Mouse (Mus musculus) stomach, embryonic 15.5 days (tissue): ENCODE data around the gene Vmn2r88. TPM values are rescaled to one million over a fixed set of nuclear protein-coding genes. Genes with fewer than 3 reads are reported as not detected.
"Not testable (repeated sequence)": the region's sequence is repeated elsewhere in the genome, so short reads cannot be mapped to it uniquely, and the experiment has no call there.

Experiments used
- ATAC-seq: fragments of 200-750 bp; cut with Nextera tagmentation; 2 replicates; pipeline ENCODE4 v1.8.0; 2017; ENCODE audit warnings: low read depth, moderate number of reproducible peaks, moderate TSS enrichment; ENCODE audit not compliant: insufficient read depth, low FRiP score
- H3K27ac ChIP-seq: fragments of 300-500 bp; sonication (generic); 2 replicates; pipeline ENCODE4 v1.5.1; 2015; ENCODE audit warnings: mild to moderate bottlenecking, inconsistent platforms
- H3K27me3 ChIP-seq: fragments of 300-500 bp; sonication (generic); replicated peaks from 2 replicates; pipeline ENCODE4 v1.6.1; 2015; ENCODE audit warnings: inconsistent platforms
- H3K36me3 ChIP-seq: fragments of 300-500 bp; sonication (generic); 2 replicates; pipeline ENCODE4 v1.6.1; 2015; ENCODE audit warnings: inconsistent platforms
- H3K4me1 ChIP-seq: fragments of 300-500 bp; sonication (generic); 2 replicates; pipeline ENCODE4 v1.6.1; 2015; ENCODE audit warnings: inconsistent platforms
- H3K4me2 ChIP-seq: fragments of 300-500 bp; sonication (generic); 2 replicates; pipeline ENCODE4 v1.6.1; 2015; ENCODE audit warnings: mild to moderate bottlenecking, inconsistent platforms
- H3K4me3 ChIP-seq: fragments of 300-500 bp; sonication (generic); replicated peaks from 2 replicates; pipeline ENCODE4 v1.5.1; 2015; ENCODE audit warnings: inconsistent platforms
- H3K9ac ChIP-seq: fragments of 300-500 bp; sonication (generic); 2 replicates; pipeline ENCODE4 v1.6.1; 2015; ENCODE audit warnings: inconsistent platforms
- H3K9me3 ChIP-seq: fragments of 300-500 bp; sonication (generic); 2 replicates; pipeline ENCODE4 v1.6.1; 2016; ENCODE audit warnings: inconsistent platforms
- WGBS: fragments of 180-500 bp; shearing (Covaris S2); methylation state at CpG from one replicate; pipeline ENCODE4 v1.1.7; 2015; 5-methylcytosine and 5-hydroxymethylcytosine counted together
- polyA plus RNA-seq: library from polyadenylated mRNA; unstranded; fragments of >200 nt; fragmentation: Nextera tagmentation; extraction: Ambion mirVana; gene quantifications from 2 replicates; pipeline ENCODE4 v1.2.1, GENCODE M21; 2015

Gene Vmn2r88
- not detected in 2 replicates for polyA plus RNA-seq

DNA sequence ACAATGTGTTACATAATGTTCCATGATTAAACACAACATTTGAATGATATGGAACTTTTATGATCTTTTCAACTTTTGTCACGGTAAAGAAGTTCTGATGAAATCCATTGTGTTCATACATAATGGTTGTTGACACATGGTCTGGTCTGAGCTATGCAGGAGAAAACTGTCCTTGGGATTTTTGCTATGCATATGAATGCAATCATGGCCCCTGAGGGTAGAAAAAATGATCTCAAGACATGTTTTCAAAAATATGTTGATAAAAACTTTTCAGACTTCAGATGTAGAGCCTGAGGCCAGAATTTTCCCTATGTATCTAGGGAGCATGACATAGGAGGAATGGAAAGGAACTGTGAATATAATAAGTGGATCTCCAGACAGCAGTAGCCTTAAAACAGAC is at the start of gene Vmn2r88:
TSS of gene Vmn2r88 (plus strand) at position 301 of the 400 bp plus-strand sequence.
- no peak within 1 kb of the TSS for H3K9ac ChIP-seq
- no peaks in the 10 kb centered on the region for H3K27me3 ChIP-seq
- H3K4me3 ChIP-seq, result no peak within 1 kb of the TSS
- 55% methylated on average over 1 of the region's 1 CpGs for WGBS
- H3K27ac ChIP-seq, result no peak within 1 kb of the TSS
- H3K4me1 ChIP-seq, result no peaks in the 10 kb centered on the region
- no peaks in the 10 kb centered on the region for H3K9me3 ChIP-seq
- no peak within 1 kb of the TSS for H3K4me2 ChIP-seq
- H3K36me3 ChIP-seq, result no peaks in the 10 kb centered on the region
- no peak for ATAC-seq

DNA sequence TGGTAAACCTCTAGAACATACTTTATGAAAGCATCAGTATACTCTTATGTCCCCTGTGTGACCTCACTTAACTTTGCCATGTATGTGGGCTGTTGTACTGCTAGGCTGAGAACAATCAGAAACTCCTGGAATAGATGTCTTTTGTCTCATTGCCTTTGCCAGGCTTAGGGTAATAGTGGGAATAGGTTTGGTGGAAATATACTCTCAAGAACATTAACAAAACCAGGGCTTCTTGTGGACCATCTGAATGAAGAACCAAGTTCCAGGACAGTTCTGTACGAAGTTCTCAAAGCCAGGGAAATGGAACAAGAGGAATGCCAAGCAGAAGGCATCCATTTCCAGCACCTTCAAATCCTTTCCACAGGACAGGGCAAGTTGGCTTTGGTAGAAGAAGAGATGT is 49.2 kb upstream of the Vmn2r88 start, which contains the start of gene Gm7247:
TSS of gene Gm7247 (plus strand) at position 301 of the 400 bp plus-strand sequence.
- no peak within 1 kb of the TSS for H3K9ac ChIP-seq
- no peak within 1 kb of the TSS for H3K4me2 ChIP-seq
- ATAC-seq, result no peak
- 79% methylated on average over 1 of the region's 1 CpGs for WGBS
- no peaks in the 10 kb centered on the region for H3K36me3 ChIP-seq
- no peak within 1 kb of the TSS for H3K4me3 ChIP-seq
- no peaks in the 10 kb centered on the region for H3K27me3 ChIP-seq
- H3K9me3 ChIP-seq, result no peaks in the 10 kb centered on the region
- no peaks in the 10 kb centered on the region for H3K4me1 ChIP-seq
- no peak within 1 kb of the TSS for H3K27ac ChIP-seq

DNA sequence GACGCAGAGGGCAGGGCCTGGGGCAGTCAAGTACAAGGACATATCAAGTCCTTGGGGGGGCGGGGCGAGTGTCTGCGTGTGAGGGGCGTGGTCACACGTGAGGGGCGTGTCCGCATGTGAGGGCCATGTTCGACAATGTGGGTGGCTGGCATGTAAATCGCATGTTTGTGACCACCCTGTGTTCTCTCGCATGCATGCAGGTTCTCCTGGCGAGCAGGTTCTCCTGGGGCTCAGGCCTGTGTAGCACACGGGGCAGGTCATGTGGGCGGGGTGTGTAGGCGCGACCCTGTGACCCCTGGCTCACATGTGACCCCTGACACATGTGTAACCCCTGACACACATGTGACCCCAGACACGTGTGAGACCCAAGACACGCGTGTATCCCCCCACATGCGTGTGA is 27.8 kb upstream of the Vmn2r88 start:
- H3K4me1 ChIP-seq, result no peaks in the 10 kb centered on the region
- ATAC-seq, result no peak
- H3K9ac ChIP-seq, result no peak overlapping the region
- no peaks in the 10 kb centered on the region for H3K36me3 ChIP-seq
- H3K27me3 ChIP-seq, result no peaks in the 10 kb centered on the region
- H3K27ac ChIP-seq, result no peak overlapping the region
- 88% methylated on average over 20 of the region's 20 CpGs for WGBS
- no peaks in the 10 kb centered on the region for H3K9me3 ChIP-seq
- H3K4me3 ChIP-seq, result no peak overlapping the region
- H3K4me2 ChIP-seq, result no peak overlapping the region

DNA sequence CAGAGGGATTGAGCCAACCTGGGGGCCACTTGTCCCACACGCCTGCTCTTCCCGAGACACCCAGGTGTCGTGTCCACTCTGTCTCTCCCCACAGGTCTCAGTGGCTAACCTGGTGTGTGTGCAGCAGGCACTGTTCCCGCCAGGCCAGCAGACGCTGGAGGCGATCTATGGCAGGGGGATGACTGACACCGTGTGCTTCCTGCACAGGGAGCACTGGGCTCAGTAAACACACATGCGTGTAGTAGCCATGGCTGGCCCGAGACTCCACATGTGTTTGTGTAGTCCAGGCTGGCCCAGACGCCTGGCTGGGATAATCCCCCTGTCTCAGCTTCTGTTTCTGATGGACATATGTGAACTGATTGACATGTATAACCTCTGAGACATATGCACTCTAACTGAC is 26.3 kb upstream of the Vmn2r88 start:
- H3K4me3 ChIP-seq, result no peak overlapping the region
- WGBS, result 93% methylated on average over 10 of the region's 10 CpGs
- H3K9me3 ChIP-seq, result no peaks in the 10 kb centered on the region
- H3K27ac ChIP-seq, result no peak overlapping the region
- no peak for ATAC-seq
- H3K4me1 ChIP-seq, result no peaks in the 10 kb centered on the region
- no peak overlapping the region for H3K9ac ChIP-seq
- no peak overlapping the region for H3K4me2 ChIP-seq
- no peaks in the 10 kb centered on the region for H3K27me3 ChIP-seq
- no peaks in the 10 kb centered on the region for H3K36me3 ChIP-seq

DNA sequence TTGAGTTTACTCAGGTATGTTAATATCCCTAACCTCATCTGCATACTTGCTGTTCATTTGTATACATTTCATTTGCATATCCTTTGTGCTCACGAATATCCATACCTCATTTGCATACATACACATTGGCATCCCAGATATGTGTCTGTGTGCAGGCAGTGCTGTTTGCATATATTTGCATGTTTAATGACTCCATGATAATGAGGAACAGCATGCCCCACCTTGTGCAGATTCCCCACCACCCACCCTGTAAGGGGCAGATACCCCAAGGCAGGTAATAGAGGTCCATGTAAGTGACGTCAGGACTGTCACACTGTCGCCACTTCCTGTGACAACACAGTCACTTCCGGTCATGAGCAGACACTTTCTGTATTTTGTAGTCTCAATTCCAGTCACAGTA is 24.9 kb upstream of the Vmn2r88 start:
- ATAC-seq, result no peak; the same call in 1 of the 2 replicates
- no peak overlapping the region for H3K4me3 ChIP-seq
- 91% methylated on average over 4 of the region's 4 CpGs for WGBS
- H3K9ac ChIP-seq, result no peak overlapping the region
- H3K36me3 ChIP-seq, result no peaks in the 10 kb centered on the region
- H3K27me3 ChIP-seq, result no peaks in the 10 kb centered on the region
- H3K9me3 ChIP-seq, result no peaks in the 10 kb centered on the region
- H3K4me2 ChIP-seq, result no peak overlapping the region
- no peaks in the 10 kb centered on the region for H3K4me1 ChIP-seq
- no peak overlapping the region for H3K27ac ChIP-seq

DNA sequence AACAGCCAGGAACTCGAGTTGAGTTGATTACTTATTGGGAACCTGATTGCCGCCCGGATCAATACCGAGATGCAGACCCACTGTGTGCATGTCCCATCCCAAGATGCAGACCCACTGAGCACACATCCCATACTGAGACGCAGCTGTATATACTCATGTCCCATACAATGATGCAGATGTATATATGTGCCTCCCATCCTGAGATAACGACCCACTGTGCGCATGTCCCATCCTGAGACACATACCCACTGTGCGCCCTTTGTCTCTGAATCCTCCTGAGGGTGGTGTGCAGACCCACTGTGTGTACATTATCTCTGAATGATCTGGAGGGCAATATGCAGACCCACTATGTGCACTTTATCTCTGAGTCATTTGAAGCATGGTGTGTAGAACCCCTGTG is 22.9 kb upstream of the Vmn2r88 start:
- WGBS, result 97% methylated on average over 8 of the region's 8 CpGs
- no peak for ATAC-seq

DNA sequence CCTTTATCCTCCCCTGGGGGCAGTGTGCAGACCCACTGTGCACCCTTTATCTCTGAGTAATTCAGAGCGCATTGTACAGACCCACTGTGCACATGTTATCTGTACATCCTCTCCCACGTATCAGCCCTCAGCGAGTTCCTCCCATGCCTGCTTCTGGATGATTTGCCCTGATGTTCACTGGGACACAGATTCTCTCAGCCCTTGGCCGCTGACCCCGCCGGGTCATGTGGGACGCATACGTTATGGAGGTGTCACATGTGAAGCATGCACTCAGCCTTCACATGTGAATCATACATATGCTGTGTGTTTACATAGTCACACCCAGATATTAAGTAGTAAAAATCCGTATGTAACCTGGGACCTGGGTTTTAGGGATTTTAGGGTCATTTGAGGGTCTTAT is 22.4 kb upstream of the Vmn2r88 start:
- no peak for ATAC-seq
- no peaks in the 10 kb centered on the region for H3K36me3 ChIP-seq
- no peak overlapping the region for H3K4me2 ChIP-seq
- H3K27ac ChIP-seq, result no peak overlapping the region
- H3K9ac ChIP-seq, result no peak overlapping the region
- no peaks in the 10 kb centered on the region for H3K9me3 ChIP-seq
- H3K27me3 ChIP-seq, result no peaks in the 10 kb centered on the region
- no peak overlapping the region for H3K4me3 ChIP-seq
- WGBS, result 90% methylated on average over 9 of the region's 9 CpGs
- H3K4me1 ChIP-seq, result no peaks in the 10 kb centered on the region

More for the DNA sequence above, 22.9 kb upstream of the Vmn2r88 start:
- H3K4me1 ChIP-seq, result no peaks in the 10 kb centered on the region
- H3K27ac ChIP-seq, result no peak overlapping the region
- H3K9ac ChIP-seq, result no peak overlapping the region
- H3K4me2 ChIP-seq, result no peak overlapping the region
- H3K4me3 ChIP-seq, result no peak overlapping the region
- H3K27me3 ChIP-seq, result no peaks in the 10 kb centered on the region
- H3K36me3 ChIP-seq, result no peaks in the 10 kb centered on the region
- no peaks in the 10 kb centered on the region for H3K9me3 ChIP-seq

DNA sequence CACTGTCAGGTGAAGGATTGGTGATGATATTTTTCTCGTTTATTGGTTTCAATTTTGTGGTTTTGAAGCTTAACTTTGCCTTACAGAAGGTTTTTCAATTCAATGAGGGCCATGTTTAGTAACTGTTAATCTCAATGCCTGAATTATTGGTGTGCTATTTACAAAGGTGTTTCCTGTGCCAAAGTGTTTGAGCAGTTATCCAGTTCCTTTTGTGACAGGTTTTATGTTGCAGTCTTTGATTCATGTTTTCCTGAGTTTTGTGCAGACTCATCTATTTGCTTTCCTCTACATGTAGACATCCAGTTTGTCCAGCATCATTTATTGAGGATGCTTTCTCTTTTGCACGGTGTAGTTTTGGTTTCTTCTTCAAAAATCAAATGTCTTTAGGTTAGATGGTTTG is 13.3 kb downstream of the Vmn2r88 start:
- WGBS, result 55% methylated on average over 2 of the region's 2 CpGs
- Histone ChIP-seq H3K9me3 (no peaks in the 10 kb centered on the region), H3K27me3 (no peaks in the 10 kb centered on the region), H3K4me1 (no peaks in the 10 kb centered on the region), H3K9ac (no peak overlapping the region), H3K36me3 (no peaks in the 10 kb centered on the region), H3K27ac (no peak overlapping the region), H3K4me2 (no peak overlapping the region), H3K4me3 (no peak overlapping the region)
- no peak for ATAC-seq

DNA sequence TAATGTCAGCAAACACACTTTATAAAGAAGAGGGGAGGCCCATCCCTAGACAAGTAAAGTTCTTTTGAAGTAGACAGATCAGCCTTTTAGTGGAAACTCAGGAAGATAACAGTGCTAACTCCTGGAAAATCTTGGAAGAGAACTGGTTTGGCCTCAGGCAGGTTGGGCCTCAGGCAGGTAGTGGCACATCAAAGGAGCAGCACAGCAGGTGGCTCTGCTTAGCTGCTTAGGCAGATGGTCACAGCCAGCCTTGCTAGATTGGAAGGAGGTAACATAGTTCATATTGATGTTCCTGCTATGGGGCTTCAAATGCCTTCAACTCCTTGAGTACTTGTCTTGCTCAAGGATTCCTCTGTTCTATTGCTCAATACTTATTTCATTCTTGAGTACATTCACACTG is 19.5 kb downstream of the Vmn2r88 start:
- not testable (repeated sequence) for H3K9me3 ChIP-seq, H3K9ac ChIP-seq

DNA sequence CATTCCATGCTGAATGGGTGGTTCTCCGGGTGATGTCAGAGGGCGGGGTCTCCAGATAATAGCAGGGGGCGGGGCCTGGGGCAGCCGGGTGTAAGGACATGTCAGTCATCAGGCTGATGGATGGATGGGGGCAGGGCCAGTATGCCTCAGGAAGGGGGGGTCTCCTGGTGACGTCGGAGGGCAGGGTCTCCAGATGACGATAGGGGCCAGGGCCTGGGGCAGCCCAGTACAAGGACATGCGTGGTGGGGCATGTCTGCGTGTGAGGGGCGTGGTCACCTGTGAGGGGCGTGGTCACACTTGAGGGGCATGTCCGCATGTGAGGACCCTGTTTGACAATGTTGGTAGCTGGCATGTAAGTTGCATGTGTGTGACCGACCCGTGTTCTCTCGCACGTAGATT is 23.9 kb downstream of the Vmn2r88 start:
- WGBS, result 93% methylated on average over 16 of the region's 16 CpGs
- no peak for ATAC-seq
- no peak overlapping the region for H3K9ac ChIP-seq
- no peaks in the 10 kb centered on the region for H3K27me3 ChIP-seq
- no peak overlapping the region for H3K27ac ChIP-seq
- H3K4me2 ChIP-seq, result no peak overlapping the region
- H3K36me3 ChIP-seq, result no peaks in the 10 kb centered on the region
- no peak overlapping the region for H3K4me3 ChIP-seq
- H3K9me3 ChIP-seq, result no peaks in the 10 kb centered on the region
- no peaks in the 10 kb centered on the region for H3K4me1 ChIP-seq

More for the DNA sequence above, 19.5 kb downstream of the Vmn2r88 start:
- not testable (repeated sequence) for H3K36me3 ChIP-seq, ATAC-seq, H3K4me1 ChIP-seq, H3K4me2 ChIP-seq, H3K27ac ChIP-seq, H3K27me3 ChIP-seq, H3K4me3 ChIP-seq

DNA sequence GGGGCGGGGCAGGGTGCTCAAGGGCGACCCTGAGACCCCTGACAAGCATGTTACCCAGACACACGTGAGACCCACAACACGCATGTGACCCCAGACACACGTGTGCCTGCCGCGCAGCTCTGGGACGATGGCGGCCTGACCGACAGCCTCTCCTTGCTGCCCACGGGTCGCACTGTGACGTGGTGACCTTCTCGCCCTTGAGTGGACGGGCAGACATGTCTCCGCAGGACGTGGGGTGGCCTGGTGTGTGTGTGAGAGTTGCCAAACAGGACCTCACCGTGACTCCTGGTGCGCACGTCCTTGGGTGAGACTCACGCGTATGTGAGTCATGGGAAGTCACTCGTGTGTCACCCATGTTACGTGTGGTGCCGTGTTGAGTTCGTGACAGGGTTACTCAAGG is 24.4 kb downstream of the Vmn2r88 start:
- no peaks in the 10 kb centered on the region for H3K4me1 ChIP-seq
- H3K36me3 ChIP-seq, result no peaks in the 10 kb centered on the region
- no peaks in the 10 kb centered on the region for H3K27me3 ChIP-seq
- no peak overlapping the region for H3K27ac ChIP-seq
- no peak overlapping the region for H3K4me2 ChIP-seq
- H3K4me3 ChIP-seq, result no peak overlapping the region
- no peaks in the 10 kb centered on the region for H3K9me3 ChIP-seq
- H3K9ac ChIP-seq, result no peak overlapping the region
- ATAC-seq, result no peak; the same call in 1 of the 2 replicates
- WGBS, result 95% methylated on average over 26 of the region's 26 CpGs

DNA sequence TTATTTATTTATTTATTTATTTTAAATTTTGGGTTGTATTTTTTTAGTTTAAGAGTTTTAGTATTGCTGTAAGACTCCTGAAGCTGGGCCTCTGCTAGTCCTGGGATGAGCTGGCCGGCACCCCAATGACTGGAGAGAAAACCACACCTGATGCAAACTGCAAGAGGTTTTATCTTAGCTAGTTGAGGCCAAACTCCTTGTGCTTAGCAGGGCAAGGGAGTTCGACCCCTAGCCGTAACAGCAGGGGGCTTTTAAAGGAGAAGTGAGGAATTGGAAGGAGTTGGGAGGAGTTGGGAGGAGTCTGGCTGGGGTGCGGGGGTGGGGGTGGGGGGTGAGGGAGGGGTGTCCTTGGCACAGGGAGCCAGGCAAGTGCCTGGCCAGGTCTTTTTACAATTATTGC is 28.3 kb downstream of the Vmn2r88 start:
- no peaks in the 10 kb centered on the region for H3K9me3 ChIP-seq
- H3K4me1 ChIP-seq, result no peaks in the 10 kb centered on the region
- ATAC-seq, result no peak
- no peak overlapping the region for H3K4me3 ChIP-seq
- H3K27me3 ChIP-seq, result no peaks in the 10 kb centered on the region
- H3K9ac ChIP-seq, result no peak overlapping the region
- no peaks in the 10 kb centered on the region for H3K36me3 ChIP-seq
- no peak overlapping the region for H3K4me2 ChIP-seq
- no peak overlapping the region for H3K27ac ChIP-seq
- WGBS, result 78% methylated on average over 4 of the region's 4 CpGs

DNA sequence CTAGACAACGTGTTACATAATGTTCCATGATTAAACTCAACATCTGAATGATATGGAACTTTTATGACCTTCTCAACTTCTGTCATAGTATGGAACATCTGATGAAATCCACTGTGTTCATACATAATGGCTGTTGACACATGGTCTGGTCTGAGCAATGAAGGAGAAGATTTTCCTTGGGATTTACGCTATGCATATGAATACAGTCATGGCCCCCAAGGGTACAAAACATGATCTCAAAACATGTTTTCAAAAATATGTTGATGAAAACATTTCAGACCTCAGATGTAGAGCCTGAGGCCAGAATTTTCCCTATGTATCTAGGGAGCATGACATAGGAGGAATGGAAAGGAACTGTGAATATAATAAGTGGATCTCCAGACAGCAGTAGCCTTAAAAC is 40.9 kb downstream of the Vmn2r88 start, which contains the start of gene Vmn2r89:
TSS of gene Vmn2r89 (plus strand) at position 301 of the 400 bp plus-strand sequence.
- WGBS, result 75% methylated on average over 2 of the region's 2 CpGs
- H3K4me1 ChIP-seq, H3K27ac ChIP-seq, ATAC-seq, H3K9ac ChIP-seq, H3K36me3 ChIP-seq, H3K27me3 ChIP-seq, H3K4me3 ChIP-seq, H3K9me3 ChIP-seq, H3K4me2 ChIP-seq: not testable (repeated sequence)
